Mouse (Mus musculus) monocyte, adult 59 days (primary cell): ENCODE measurements around the gene Aplnr. TPM values are rescaled to one million over a fixed set of nuclear protein-coding genes. Genes with fewer than 3 reads are reported as not detected.

ENCODE experiments used
- total RNA-seq, 2 experiments: library from RNA; stranded (reverse); gene quantifications; one replicate each; pipeline ENCODE4 v1.2.4; 2023

Gene Aplnr
- total RNA-seq: 1 to 10 TPM; 3.0 to 5.2 TPM

DNA sequence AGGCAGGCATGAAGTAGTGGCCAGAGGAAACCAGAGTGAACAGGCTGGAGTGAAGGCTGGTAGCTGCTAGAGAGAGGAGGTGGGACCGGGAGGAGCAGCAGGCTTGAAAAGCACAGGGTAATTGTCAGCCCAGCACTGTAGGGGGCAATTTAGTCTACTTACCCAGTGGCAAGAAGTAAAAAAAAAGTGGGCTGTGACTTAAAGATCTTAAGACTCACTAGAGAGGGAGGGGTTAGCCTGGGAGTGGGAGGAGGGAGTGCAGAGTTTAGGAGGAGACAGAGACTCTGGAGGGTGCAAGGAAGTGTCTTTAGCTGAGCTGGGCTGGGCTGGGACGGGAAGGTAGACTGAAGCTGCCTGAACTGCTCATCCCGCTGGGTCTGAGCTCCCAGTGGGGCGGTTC lies at the start of gene Aplnr:
Aplnr (plus strand) TSS at position 137 of the 400 bp plus-strand sequence.

Other genes with a start within 250 kb of the Aplnr start
- gene Rtn4rl2, start 249.5 kb upstream of the Aplnr start, total RNA-seq: not detected
- gene Slc43a3, start 199.6 kb upstream of the Aplnr start, total RNA-seq: 1 to 10 TPM; 5.6 to 7.0 TPM
- 1 to 10 TPM; 1.0 to 5.5 TPM for gene Prg2, start 155.8 kb upstream of the Aplnr start, total RNA-seq
- gene Prg3, start 148.0 kb upstream of the Aplnr start, total RNA-seq: not detected
- 10 to 100 TPM; 73.4 to 76.5 TPM for gene Ssrp1, start 99.0 kb upstream of the Aplnr start, total RNA-seq
- gene P2rx3, start 98.8 kb upstream of the Aplnr start, total RNA-seq: not detected
- 10 to 100 TPM; 14.2 to 18.6 TPM for gene Tnks1bp1, start 88.2 kb upstream of the Aplnr start, total RNA-seq
- gene Lrrc55, start 61.0 kb downstream of the Aplnr start, total RNA-seq: not detected
- gene Olfr987, start 203.1 kb downstream of the Aplnr start, total RNA-seq: not detected
- gene Olfr988, start 227.0 kb downstream of the Aplnr start, total RNA-seq: not detected